Mouse (Mus musculus) liver, postnatal 0 days (tissue): ENCODE data around the gene Nf2.

Experiments
- CTCF ChIP-seq: sonication (generic); IDR thresholded peaks from 2 replicates; pipeline ENCODE4 v1.5.1; 2016; ENCODE audit warnings: antibody characterized with exemption, low read depth
- EP300 ChIP-seq: IDR thresholded peaks from 2 replicates; pipeline ENCODE4 v1.6.1; 2016; ENCODE audit warnings: antibody characterized with exemption, low read depth, mild to moderate bottlenecking

GRCm38 (mm10) chr11:4848483-4849248 is 670 bp downstream of the Nf2 start:
- no peak for TF ChIP-seq CTCF
- no peak for TF ChIP-seq EP300
